Mouse (Mus musculus) lung, postnatal 10 days (tissue): Measurements from ENCODE around the gene Gm7879.
"Not testable (repeated sequence)": the region's sequence is repeated elsewhere in the genome, so short reads cannot be mapped to it uniquely, and the experiment has no call there.

ENCODE experiments used
- DNase-seq: peaks from one replicate; pipeline ENCODE4 v3.0.0; 2021

Gene Gm7879

DNA sequence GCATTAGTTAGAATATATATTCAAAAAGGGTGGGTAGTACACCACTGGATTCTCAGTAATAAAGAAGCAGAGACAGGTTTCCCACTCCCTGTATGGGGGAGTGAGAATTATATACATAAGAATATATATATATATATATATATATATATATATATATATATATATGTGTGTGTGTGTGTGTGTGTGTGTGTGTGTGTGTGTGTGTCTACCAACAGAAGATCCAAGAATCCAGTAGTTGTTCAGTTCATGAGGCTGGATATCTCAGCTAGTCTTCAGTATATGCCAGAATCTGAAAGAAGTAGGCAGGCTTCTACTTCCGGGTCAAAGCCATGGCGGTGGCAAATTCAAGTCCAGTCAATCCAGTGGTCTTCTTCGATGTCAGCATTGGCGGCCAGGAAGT, at the start of gene Gm7879:
Gene Gm7879 (plus strand): TSS at position 301 of the 400 bp plus-strand sequence.
- DNase-seq: not testable (repeated sequence)

DNA sequence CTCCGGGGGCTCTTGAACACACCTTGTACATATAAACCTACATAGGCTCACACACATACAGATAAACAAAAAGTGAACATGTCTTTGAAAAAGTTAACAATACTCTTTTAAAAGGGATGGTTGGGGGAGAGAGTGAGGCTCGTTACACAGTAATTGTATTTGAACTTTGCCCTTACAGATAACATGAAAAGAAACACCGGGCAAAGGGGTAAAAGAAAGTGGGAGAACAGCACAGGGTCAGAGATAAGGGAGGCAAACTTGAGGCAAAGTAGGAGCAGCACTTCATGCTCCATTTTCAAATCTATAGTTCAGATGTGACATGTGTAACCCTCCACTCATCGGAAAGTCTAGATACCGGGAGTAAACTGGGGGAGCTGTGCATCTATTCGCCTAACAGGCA, 49.3 kb upstream of the Gm7879 start:
- DNase-seq: no peak

DNA sequence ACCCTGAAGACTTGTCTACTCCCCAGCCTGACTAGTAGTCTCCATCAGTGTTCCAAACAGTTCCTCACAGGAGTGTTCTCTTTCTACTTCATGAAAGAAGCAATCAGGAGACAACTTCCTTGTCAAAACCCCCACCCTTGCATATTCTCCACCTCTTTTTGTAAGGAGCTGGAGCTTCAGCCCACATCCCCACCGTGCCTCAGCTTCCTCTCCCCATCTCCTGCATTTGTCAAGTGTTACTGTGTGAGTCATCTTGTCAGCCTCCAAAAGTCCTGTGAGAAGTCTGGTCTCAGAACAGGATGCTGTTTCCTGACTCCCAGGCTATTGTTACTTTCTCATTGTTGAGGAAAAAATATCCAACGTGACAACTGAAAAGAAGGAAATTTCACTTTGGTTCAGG, 47.6 kb upstream of the Gm7879 start:
- DNase-seq: no peak

GRCm38 (mm10) chr5:43868253-43868652, 44.7 kb upstream of the Gm7879 start, which contains the start of gene Cd38:
Cd38 (plus strand) TSS chr5:43868553.
- no peak for DNase-seq

GRCm38 (mm10) chr5:43868711-43869600, 44.0 kb upstream of the Gm7879 start:
- peak; percentile 43 for DNase-seq

DNA sequence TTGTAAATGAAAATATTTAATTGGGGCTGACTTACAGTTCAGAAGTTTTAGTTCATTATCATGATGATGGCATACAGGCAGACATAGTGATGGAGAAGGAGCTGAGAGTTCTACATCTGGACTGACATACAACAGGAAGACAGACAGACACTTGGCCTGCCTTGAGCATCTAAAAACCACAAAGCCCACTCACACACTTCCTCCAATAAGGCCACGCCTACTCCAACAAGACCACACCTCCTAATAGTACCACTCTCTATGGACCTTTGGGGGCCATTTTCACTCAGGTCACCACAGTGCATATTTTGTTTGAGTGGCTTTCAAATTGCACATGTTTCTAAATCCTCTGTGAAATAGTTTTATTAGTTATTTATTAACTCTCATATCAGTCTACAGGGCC, 41.1 kb upstream of the Gm7879 start:
- no peak for DNase-seq

DNA sequence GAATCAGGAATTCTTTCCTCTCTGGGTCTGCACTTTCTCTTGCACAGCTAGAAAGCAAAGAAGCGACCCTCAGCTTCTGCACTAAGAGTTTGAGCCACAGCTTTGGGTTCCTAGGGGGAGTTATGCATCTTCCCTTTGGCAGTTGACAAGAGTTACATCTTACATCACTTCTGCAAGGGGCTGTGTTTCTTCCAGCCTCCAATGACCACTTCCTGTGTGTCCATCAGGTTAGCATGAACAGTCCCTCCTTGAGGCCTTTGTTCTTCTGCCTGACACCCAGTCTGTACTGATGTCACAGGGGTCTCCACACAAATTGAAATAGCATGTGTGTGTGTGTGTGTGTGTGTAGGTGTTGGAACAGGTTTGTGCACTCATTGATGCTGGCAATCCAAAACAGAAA, 40.3 kb upstream of the Gm7879 start:
- DNase-seq: no peak

GRCm38 (mm10) chr5:43882034-43882433, 30.9 kb upstream of the Gm7879 start:
- DNase-seq: no peak

- no peak for DNase-seq
Measured at GRCm38 (mm10) chr5:43885060-43885820, 27.7 kb upstream of the Gm7879 start.

DNA sequence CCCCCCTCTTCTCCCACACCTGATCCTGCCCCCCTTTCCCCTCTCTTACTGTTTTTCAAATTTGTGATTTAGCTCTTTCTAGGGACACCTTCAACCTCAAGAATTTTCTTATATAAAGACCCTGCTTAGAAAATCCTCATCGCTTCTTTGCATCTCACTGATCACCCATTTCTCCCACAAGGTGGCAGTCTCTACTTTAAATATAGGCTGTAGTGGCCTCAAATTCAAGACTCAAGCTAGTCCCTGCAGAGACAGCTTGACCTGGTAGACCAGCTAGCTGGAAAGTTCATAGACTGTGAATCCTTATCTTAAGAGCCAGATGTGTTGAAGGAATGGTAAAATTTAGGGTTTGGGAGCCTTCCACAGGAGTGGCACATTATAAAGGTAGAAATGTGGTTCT, 20.6 kb upstream of the Gm7879 start:
- peak; percentile 64 for DNase-seq

GRCm38 (mm10) chr5:43894113-43894512, 18.8 kb upstream of the Gm7879 start:
- peak; percentile 80 for DNase-seq

DNA sequence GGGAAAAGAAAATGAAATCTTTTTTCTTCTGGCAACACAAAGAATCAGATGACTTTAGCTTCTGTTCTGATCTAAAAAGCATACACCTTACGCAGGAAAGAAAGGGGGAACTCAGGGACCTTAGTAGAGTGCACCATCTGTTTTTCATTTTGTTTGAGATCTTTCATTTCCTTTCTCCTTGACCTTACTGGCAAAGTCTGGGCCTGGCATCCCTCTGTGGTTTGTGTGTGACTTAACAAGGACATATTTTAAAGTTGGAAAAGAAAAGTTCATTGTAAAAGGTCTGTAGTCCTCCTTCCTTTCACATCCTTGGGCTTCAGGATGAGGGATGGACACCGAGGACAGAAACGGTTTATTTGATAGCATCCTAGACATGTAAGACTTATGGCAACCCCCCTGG, 17.0 kb upstream of the Gm7879 start:
- no peak for DNase-seq

- no peak for DNase-seq
Measured at GRCm38 (mm10) chr5:43904685-43905084, 8.3 kb upstream of the Gm7879 start.

- DNase-seq: no peak
Measured at GRCm38 (mm10) chr5:43909213-43909612, 3.7 kb upstream of the Gm7879 start.

- DNase-seq: no peak
Measured at GRCm38 (mm10) chr5:43910006-43910405, 2.9 kb upstream of the Gm7879 start.

DNA sequence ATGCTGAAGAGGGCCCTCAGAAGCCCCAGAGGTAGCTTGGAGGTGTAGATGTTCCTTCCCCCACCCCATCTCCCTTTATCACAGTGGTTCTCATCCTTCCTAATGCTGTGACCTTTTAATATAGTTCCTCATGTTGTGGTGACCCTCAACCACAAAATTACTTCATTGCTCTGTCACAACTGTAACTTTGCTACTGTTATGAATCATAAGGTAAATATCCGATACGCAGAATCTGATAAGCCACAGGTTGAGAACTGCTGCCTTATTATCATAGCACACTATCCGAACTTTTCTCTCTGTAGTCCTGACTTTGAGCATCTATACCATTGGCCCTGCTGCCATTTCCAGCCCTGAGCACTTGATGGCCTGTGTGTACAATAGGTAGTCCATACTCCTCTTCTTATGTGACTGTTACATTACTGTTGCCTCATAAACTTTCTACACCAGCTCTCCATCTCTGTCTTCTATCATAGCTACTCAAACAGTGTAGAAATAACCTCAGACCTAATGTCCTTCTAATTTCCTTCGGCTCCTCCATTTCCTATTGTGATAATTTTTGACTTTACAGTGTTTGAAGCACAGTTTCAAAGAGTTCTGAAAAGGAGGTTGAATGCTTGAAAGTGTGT, 2.4 kb downstream of the Gm7879 start:
- DNase-seq: no peak

DNA sequence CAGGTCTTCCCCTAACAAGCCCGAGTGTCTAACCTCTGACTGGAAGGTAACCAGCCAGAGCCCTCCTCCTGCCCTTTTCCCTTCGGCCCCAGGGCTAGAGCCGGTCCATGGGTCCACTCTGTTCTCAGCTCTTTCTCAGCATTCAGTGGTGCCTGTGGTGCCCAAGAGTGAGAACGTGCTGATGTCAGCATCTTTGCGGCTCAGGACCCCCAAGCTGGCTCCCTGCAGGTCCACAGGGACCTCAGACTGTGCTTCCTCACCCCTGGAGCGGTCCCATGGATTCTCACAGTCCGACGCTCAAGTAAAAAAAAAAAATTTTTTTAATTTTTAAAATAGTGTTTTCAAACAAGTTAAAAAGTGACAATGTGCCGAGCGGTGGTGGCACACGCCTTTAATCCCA, 8.9 kb downstream of the Gm7879 start:
- DNase-seq: no peak

DNA sequence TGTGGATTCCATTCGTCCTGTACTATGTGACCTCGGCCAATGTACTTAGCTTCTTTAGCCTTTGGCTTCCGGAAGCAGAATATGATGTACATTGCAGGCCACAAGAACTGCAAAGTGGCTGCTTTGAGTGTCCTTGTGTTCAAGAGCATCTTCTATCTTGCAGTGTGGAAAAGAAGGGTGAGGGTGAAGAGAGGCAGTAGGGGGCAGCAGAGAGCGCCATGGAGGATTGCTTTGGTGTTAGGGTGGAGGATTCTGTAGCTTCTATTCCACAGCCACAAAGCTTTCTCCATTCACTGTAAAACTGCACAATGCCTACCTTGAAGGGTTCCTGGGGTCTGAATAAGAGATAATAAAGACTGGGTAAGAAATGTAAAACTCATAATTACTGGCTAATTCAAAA, 11.0 kb downstream of the Gm7879 start:
- DNase-seq: peak; percentile 75

DNA sequence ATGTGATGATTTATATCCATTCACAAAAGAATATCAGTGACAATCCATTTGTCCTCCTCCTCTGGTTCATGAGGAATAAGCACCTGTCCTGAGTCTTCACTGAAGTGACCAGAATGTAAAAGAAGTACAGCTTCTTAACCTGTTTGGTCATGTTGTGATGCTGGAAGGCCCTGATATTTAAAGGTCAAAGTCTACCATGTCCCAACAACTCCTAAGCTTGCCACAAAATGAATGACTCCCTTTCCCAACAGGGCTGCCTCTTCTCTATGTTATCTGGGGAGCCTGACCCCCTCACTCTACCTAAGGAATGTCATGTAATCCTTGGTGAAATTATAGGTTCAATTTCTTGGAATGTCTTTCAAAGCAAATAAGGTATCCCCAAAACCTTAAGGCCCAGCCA, 14.8 kb downstream of the Gm7879 start:
- DNase-seq: no peak

DNA sequence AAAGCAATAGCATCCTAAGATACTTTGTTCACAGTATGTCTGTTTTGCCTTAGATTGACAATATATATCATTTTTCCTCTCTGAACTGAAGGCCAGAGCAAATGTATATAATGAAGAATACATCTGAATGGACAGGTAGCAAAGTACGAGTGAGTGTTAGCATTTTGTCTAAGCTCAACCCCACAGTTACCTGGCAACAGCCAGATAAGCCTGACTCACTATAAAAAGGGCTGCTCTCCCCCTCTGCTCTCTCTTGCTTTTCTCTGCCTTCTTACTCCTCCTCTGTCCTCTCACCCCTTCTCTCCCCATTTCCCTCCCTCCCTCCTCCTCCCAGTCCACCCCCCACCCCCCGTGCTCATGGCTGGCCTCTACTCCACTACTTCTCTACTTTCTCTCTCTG, 20.3 kb downstream of the Gm7879 start:
- no peak for DNase-seq

DNA sequence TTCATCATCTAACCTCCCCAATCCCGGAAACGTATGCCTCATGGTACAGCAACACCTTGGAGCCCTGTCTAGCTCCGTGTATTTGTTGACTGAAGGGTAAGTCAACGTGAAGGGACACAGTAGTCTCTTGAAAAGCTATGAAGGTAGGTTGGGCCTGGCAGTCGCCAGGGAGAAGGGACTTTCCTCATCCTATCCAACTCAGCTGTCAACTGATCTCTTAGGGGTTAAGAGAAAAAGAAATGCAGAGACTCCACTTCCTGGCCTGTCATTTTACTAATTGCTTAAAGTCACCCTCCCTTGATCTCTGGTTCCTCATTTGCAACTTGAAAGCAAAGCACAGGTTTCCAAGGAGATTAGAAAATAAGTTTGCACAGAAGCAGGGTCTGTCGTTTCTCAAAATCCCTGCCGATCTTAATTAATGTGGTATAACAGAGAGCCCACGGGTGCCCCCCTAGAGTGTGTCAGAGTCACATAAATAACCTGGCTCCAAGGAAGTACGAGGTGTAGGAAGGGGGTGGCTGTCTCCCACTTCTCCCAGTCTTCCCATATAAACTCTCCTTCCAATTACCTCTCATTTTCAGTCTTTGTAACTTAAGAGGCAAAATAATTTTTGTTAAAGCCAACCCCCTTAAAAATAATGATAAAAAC, 34.5 kb downstream of the Gm7879 start:
- no peak for DNase-seq

DNA sequence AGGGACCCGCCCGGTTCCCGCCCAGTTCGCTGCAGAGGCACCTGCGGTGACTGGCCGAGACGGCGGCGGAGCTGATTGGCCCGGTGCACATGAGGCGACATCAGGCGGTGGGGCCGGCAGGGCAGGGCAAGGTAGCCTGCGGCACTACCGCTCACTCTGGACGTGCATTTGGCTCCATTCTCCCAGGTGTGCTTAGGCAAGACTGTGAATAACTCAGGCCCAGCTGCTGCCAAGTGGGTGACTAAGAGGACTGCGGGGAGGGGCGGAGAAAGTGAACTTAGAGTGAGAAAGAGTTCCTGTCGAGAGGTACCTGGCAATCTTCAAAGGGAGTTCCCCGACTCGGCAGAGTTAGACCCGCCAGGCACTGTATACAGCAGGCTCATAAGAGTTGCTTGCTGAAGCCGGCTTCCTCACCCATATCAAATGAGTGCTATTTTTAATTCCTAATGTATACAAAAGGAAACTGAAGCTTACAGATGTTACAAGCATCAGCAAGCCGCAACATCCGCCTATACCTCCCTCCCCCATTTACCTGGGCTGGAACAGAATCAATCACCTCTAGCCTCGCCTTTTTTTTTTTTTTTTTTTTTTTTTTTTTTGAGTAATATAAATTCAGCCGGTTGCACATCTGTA, 35.3 kb downstream of the Gm7879 start:
- peak; percentile 83 for DNase-seq
